13 mouse cellular contexts compared by ENCODE assay signal in genomic region chr19:47451476-47452113, GRCm38 (mm10). TPM values are rescaled to one million over a fixed set of nuclear protein-coding genes. Genes with fewer than 3 reads are reported as not detected.
DNase-seq lines count a peak whose midpoint lies in the region; ATAC-seq and TF ChIP-seq lines count a peak whose summit lies in the region.
"Had no signal": no experiment of that assay in that cellular context is flagged by ENCODE, and none has a peak within 500 bp of the region (broad histone marks: within the 10 kb centered on the region; RNA-seq: fewer than 3 reads in every experiment).

No protein-coding gene starts in this region.

- intact Hi-C loops in heart, postnatal 10 days (cut with DNase I): no loop called here

- ATAC-seq in heart, postnatal 0 days (ENCODE audit: insufficient read depth, low read depth): no peak
- ATAC-seq in activated CD4-positive, CD25-positive, alpha-beta regulatory T cell, adult 4 months: peak; percentile 34

- no peaks in the 10 kb centered on the region for H3K9me3 ChIP-seq in heart, postnatal 0 days (replicated peaks; ENCODE audit: control insufficient read depth, low read length)
- H3K9me3 ChIP-seq: forebrain, embryonic 12.5 days; stomach, embryonic 15.5 days had no signal

- H3K4me1 ChIP-seq in heart, postnatal 0 days (ENCODE audit: control insufficient read depth, insufficient read depth): peaks cover 92% of the 10 kb centered on the region
- peaks cover 59% of the 10 kb centered on the region for H3K4me1 ChIP-seq in lung, adult 2 months (ENCODE audit: control insufficient read depth, insufficient read depth, low read length)

- DNase-seq in heart, postnatal 0 days (ENCODE audit: low spot score): no peak
- no peak for DNase-seq in heart, postnatal 10 days
- peak; percentile 39 for DNase-seq in CD4-positive helper T cell, adult 2 months (ENCODE audit: low read depth, low spot score)
- DNase-seq in lung, adult 2 months: no peak
- no peak for DNase-seq in right cerebral cortex, adult 2 months (ENCODE audit: low spot score in 2 of 2)
- DNase-seq in ovary, postnatal 10 days (ENCODE audit: low spot score): no peak
- no peak for DNase-seq in layer of hippocampus, adult 11-12 months (ENCODE audit: low spot score)
- DNase-seq: adrenal gland, adult 2 months; cerebellum, adult 18-20 months; left cerebral cortex, postnatal 4 days had no signal

- TF ChIP-seq CTCF in heart, postnatal 0 days (IDR thresholded peaks at IDR 0.05; ENCODE audit: low read depth): no peak
- 0 out of 2 replicates have a peak, but pooled peaks have one; percentile 13 for TF ChIP-seq CTCF in lung, adult 2 months (IDR thresholded peaks at IDR 0.05; ENCODE audit: insufficient read depth, low read length)

- H3K27me3 ChIP-seq in heart, postnatal 0 days (ENCODE audit: control insufficient read depth, insufficient read depth, low read length): no peaks in the 10 kb centered on the region
- H3K27me3 ChIP-seq: forebrain, embryonic 12.5 days; stomach, embryonic 15.5 days had no signal

- no peaks in the 10 kb centered on the region for H3K36me3 ChIP-seq in heart, postnatal 0 days (replicated peaks; ENCODE audit: control insufficient read depth, insufficient read depth, low read length)
- H3K36me3 ChIP-seq: forebrain, embryonic 12.5 days; stomach, embryonic 15.5 days had no signal

- H3K4me2 ChIP-seq in heart, postnatal 0 days (ENCODE audit: low read depth, low read length): no peak overlapping the region
- H3K4me2 ChIP-seq: forebrain, embryonic 12.5 days; stomach, embryonic 15.5 days had no signal

- H3K27ac ChIP-seq in heart, postnatal 0 days (ENCODE audit: low read depth): peak overlapping the region; percentile 75
- H3K27ac ChIP-seq: forebrain, embryonic 12.5 days had no signal

- no peak for TF ChIP-seq EP300 in heart, postnatal 0 days (IDR thresholded peaks at IDR 0.05; ENCODE audit: low read depth)

- peak; percentile 35; the same call in 1 of the 2 replicates for TF ChIP-seq POLR2A in lung, adult 2 months (IDR thresholded peaks at IDR 0.05; ENCODE audit: borderline replicate concordance, extremely low read depth, low read depth, low read length)

- no peak overlapping the region for H3K9ac ChIP-seq in heart, postnatal 0 days (replicated peaks; ENCODE audit: low read depth, low read length)
- H3K9ac ChIP-seq: forebrain, embryonic 12.5 days; stomach, embryonic 15.5 days had no signal

- 77% methylated on average over 10 of the region's 10 CpGs for WGBS in heart, postnatal 0 days
- WGBS in lung, adult 2 months: 50% methylated on average over 10 of the region's 10 CpGs

- H3K4me3 ChIP-seq in heart, postnatal 0 days (ENCODE audit: low read depth, low read length): no peak overlapping the region
- no peak overlapping the region for H3K4me3 ChIP-seq in lung, adult 2 months (replicated peaks; ENCODE audit: extremely low read depth, low read depth, low read length)
- H3K4me3 ChIP-seq: forebrain, embryonic 12.5 days; stomach, embryonic 15.5 days had no signal

RNA-seq across cellular contexts. Expression of gene Sh3pxd2a, which starts 12.6 kb away (rescaled TPM):
- 45.0 and 47.2 TPM in 2 replicates for total RNA-seq in heart, postnatal 0 days (2014; rRNA removed; ENCODE audit: low replicate concordance)
- polyA plus RNA-seq in heart, postnatal 0 days (2015; fragmentation: Nextera tagmentation; extraction: Ambion mirVana): 2.9 and 3.4 TPM in 2 replicates
- 10 to 100 TPM; 87.9 to 93.7 TPM for total RNA-seq in heart, postnatal 10 days (2021)
- polyA plus RNA-seq in activated CD4-positive, CD25-positive, alpha-beta regulatory T cell, adult 4 months (2017; shearing (Covaris generic)): under 1 TPM; 0.60 to 0.79 TPM
- 36.9 and 40.9 TPM in 2 replicates for polyA plus RNA-seq in lung, adult 2 months (2012; rRNA removed)
